Mouse (Mus musculus): ENCODE results near the gene Fras1.

GRCm38 (mm10) chr5:96536527-96536926, 162.8 kb downstream of the Fras1 start:
- TF ChIP-seq CTCF (IDR thresholded peaks at IDR 0.05): no peak
- TF ChIP-seq EP300 (IDR thresholded peaks at IDR 0.05; ENCODE audit: insufficient read depth, low read depth, low read length): no peak

Data from heart, adult 2 months (tissue).